Mouse (Mus musculus) cerebellum, postnatal 14 days (tissue): ENCODE results near the gene Ramp3.
A peak's percentile ranks its signal among the peaks of the same experiment; 100 is the strongest.

Experiments
- DNase-seq, 2 experiments: peaks; one replicate each; pipeline ENCODE4 v3.0.0; 2021; ENCODE audit warnings: mixed read lengths in 2 of 2

The Ramp3 gene

GRCm38 (mm10) chr11:6658271-6658670 is at the start of gene Ramp3:
Gene Ramp3 (plus strand): TSS chr11:6658521.
- DNase-seq, result peak; percentile 78 to 84

GRCm38 (mm10) chr11:6615250-6616205 is 42.8 kb upstream of the Ramp3 start:
- DNase-seq, result no peak

GRCm38 (mm10) chr11:6623704-6624103 is 34.6 kb upstream of the Ramp3 start:
- no peak for DNase-seq

GRCm38 (mm10) chr11:6624619-6625382 is 33.5 kb upstream of the Ramp3 start:
- no peak for DNase-seq

- DNase-seq, result peak; percentile 95 to 97
These were observed 32.6 kb upstream of the Ramp3 start, which contains the start of gene Tbrg4 for GRCm38 (mm10) chr11:6625478-6626387. Gene Tbrg4 (minus strand): TSS chr11:6626067.

- no peak for DNase-seq
These were observed 31.9 kb upstream of the Ramp3 start for GRCm38 (mm10) chr11:6626388-6626772.

- DNase-seq, result no peak
These were observed 30.6 kb upstream of the Ramp3 start for GRCm38 (mm10) chr11:6627731-6628130.

GRCm38 (mm10) chr11:6628568-6628967 is 29.8 kb upstream of the Ramp3 start:
- DNase-seq, result peak; percentile 67 to 79

GRCm38 (mm10) chr11:6629655-6630054 is 28.7 kb upstream of the Ramp3 start:
- peak; percentile 52 to 63 for DNase-seq

GRCm38 (mm10) chr11:6636150-6636549 is 22.2 kb upstream of the Ramp3 start:
- DNase-seq, result no peak

- DNase-seq, result no peak
These were observed 19.8 kb upstream of the Ramp3 start, which contains the start of gene Wap for GRCm38 (mm10) chr11:6638537-6638936. Gene Wap (minus strand): TSS chr11:6638637.

GRCm38 (mm10) chr11:6639072-6639471 is 19.2 kb upstream of the Ramp3 start:
- DNase-seq, result no peak

- no peak for DNase-seq
These were observed 13.8 kb upstream of the Ramp3 start for GRCm38 (mm10) chr11:6644566-6644965.

- DNase-seq, result peak in 1 of 2 experiments; percentile 46
These were observed 10.2 kb upstream of the Ramp3 start for GRCm38 (mm10) chr11:6647831-6648724.

- no peak for DNase-seq
These were observed 7.8 kb upstream of the Ramp3 start for GRCm38 (mm10) chr11:6650519-6650918.

- DNase-seq, result peak in 1 of 2 experiments; percentile 45
These were observed 5.3 kb upstream of the Ramp3 start for GRCm38 (mm10) chr11:6652978-6653377.

GRCm38 (mm10) chr11:6654903-6655302 is 3.4 kb upstream of the Ramp3 start:
- DNase-seq, result peak; percentile 95 to 98

GRCm38 (mm10) chr11:6661206-6661605 is 2.9 kb downstream of the Ramp3 start:
- DNase-seq, result no peak

- no peak for DNase-seq
These were observed 8.3 kb downstream of the Ramp3 start for GRCm38 (mm10) chr11:6666634-6667033.

- no peak for DNase-seq
These were observed 10.7 kb downstream of the Ramp3 start for GRCm38 (mm10) chr11:6669041-6669440.

GRCm38 (mm10) chr11:6670044-6670443 is 11.7 kb downstream of the Ramp3 start:
- DNase-seq, result no peak
